Mouse (Mus musculus): Measurements from ENCODE around the gene Krt12. TPM values are rescaled to one million over a fixed set of nuclear protein-coding genes. Genes with fewer than 3 reads are reported as not detected.

Gene Krt12
- not detected in 2 replicates for polyA plus RNA-seq (2014; fragmentation: Nextera tagmentation; extraction: Ambion mirVana)

DNA sequence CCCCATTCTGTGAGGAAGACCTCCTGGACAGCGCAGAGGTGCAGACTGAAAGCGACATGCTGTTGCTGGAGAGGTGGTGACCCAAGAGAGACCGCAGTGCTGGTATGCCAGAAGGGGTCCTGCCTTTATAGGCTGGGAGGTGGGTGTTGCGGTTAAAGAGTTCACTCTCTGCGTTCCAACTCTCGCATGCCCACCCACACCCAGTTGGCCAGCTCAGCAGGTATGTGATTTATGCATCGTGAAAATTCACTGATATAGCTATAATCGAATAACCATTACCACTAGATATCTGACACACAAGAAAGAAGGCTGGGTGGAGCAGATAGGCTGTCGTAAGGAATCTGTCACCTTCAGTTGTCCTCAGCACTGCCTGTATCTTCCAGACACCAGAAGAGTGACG lies at the start of gene Krt12:
TSS of gene Krt12 (minus strand) at position 101 of the 400 bp plus-strand sequence.
- no peak for ATAC-seq (replicated peaks; ENCODE audit: insufficient number of reproducible peaks, low FRiP score, low TSS enrichment)
- Histone ChIP-seq H3K36me3 (ENCODE audit: control insufficient read depth, insufficient read depth, low read length) (no peaks in the 10 kb centered on the region), H3K9me3 (replicated peaks; ENCODE audit: control insufficient read depth, low read length) (no peaks in the 10 kb centered on the region), H3K9ac (ENCODE audit: low read depth, low read length) (no peak within 1 kb of the TSS), H3K27ac (ENCODE audit: low read depth, low read length) (no peak within 1 kb of the TSS), H3K4me3 (ENCODE audit: low read depth, low read length) (no peak within 1 kb of the TSS), H3K4me1 (ENCODE audit: control insufficient read depth, insufficient read depth, low read length) (no peaks in the 10 kb centered on the region), H3K4me2 (no peak within 1 kb of the TSS), H3K27me3 (ENCODE audit: control insufficient read depth, insufficient read depth, low read length) (no peaks in the 10 kb centered on the region)
- 72% methylated on average over 10 of the region's 10 CpGs for WGBS (ENCODE audit: insufficient replicate concordance)

DNA sequence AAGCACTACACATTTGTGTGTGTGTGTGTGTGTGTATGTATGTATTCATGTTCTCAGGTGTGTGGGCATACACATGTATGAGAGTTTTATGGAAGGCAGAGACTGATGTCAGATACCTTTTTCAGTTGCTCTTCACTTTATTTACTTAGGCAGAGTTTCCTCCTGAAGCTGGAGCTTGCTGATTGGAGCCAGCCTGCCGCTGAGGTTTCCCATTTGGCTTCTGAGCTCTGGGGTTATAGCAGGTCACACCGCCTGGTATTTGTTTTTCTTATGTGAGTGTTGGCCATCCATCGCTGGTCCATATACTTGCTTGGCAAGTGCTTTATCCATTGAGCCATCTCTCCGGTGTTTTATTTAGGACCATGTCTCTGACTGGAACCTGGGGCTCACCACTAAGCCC lies 47.2 kb upstream of the Krt12 start:
- no peak overlapping the region for H3K4me3 ChIP-seq (ENCODE audit: low read depth, low read length)
- H3K36me3 ChIP-seq (ENCODE audit: control insufficient read depth, insufficient read depth, low read length): no peaks in the 10 kb centered on the region
- no peaks in the 10 kb centered on the region for H3K27me3 ChIP-seq (ENCODE audit: control insufficient read depth, insufficient read depth, low read length)
- H3K27ac ChIP-seq (ENCODE audit: low read depth, low read length): no peak overlapping the region
- no peaks in the 10 kb centered on the region for H3K4me1 ChIP-seq (ENCODE audit: control insufficient read depth, insufficient read depth, low read length)
- H3K9me3 ChIP-seq (replicated peaks; ENCODE audit: control insufficient read depth, low read length): no peaks in the 10 kb centered on the region
- ATAC-seq (replicated peaks; ENCODE audit: insufficient number of reproducible peaks, low FRiP score, low TSS enrichment): no peak
- no peak overlapping the region for H3K9ac ChIP-seq (ENCODE audit: low read depth, low read length)
- no peak overlapping the region for H3K4me2 ChIP-seq
- 63% methylated on average over 4 of the region's 4 CpGs for WGBS (ENCODE audit: insufficient replicate concordance)

- 75% methylated on average over 11 of the region's 11 CpGs for WGBS (ENCODE audit: insufficient replicate concordance)
- no peaks in the 10 kb centered on the region for H3K9me3 ChIP-seq (replicated peaks; ENCODE audit: control insufficient read depth, low read length)
- no peak for ATAC-seq (replicated peaks; ENCODE audit: insufficient number of reproducible peaks, low FRiP score, low TSS enrichment)
Measured at GRCm38 (mm10) chr11:99468566-99468965, 46.5 kb upstream of the Krt12 start.

GRCm38 (mm10) chr11:99466316-99466715 lies 44.3 kb upstream of the Krt12 start:
- no peaks in the 10 kb centered on the region for H3K36me3 ChIP-seq (ENCODE audit: control insufficient read depth, insufficient read depth, low read length)
- no peaks in the 10 kb centered on the region for H3K9me3 ChIP-seq (replicated peaks; ENCODE audit: control insufficient read depth, low read length)
- 29% methylated on average over 7 of the region's 7 CpGs for WGBS (ENCODE audit: insufficient replicate concordance)
- H3K4me2 ChIP-seq: no peak overlapping the region
- H3K4me1 ChIP-seq (ENCODE audit: control insufficient read depth, insufficient read depth, low read length): no peaks in the 10 kb centered on the region
- no peak overlapping the region for H3K4me3 ChIP-seq (ENCODE audit: low read depth, low read length)
- H3K9ac ChIP-seq (ENCODE audit: low read depth, low read length): no peak overlapping the region
- H3K27me3 ChIP-seq (ENCODE audit: control insufficient read depth, insufficient read depth, low read length): no peaks in the 10 kb centered on the region
- H3K27ac ChIP-seq (ENCODE audit: low read depth, low read length): no peak overlapping the region
- no peak for ATAC-seq (replicated peaks; ENCODE audit: insufficient number of reproducible peaks, low FRiP score, low TSS enrichment)

More at GRCm38 (mm10) chr11:99468566-99468965, 46.5 kb upstream of the Krt12 start:
- no peak overlapping the region for H3K4me2 ChIP-seq
- H3K4me1 ChIP-seq (ENCODE audit: control insufficient read depth, insufficient read depth, low read length): no peaks in the 10 kb centered on the region
- H3K4me3 ChIP-seq (ENCODE audit: low read depth, low read length): no peak overlapping the region
- no peaks in the 10 kb centered on the region for H3K27me3 ChIP-seq (ENCODE audit: control insufficient read depth, insufficient read depth, low read length)
- no peak overlapping the region for H3K27ac ChIP-seq (ENCODE audit: low read depth, low read length)
- no peak overlapping the region for H3K9ac ChIP-seq (ENCODE audit: low read depth, low read length)
- H3K36me3 ChIP-seq (ENCODE audit: control insufficient read depth, insufficient read depth, low read length): no peaks in the 10 kb centered on the region

- Histone ChIP-seq H3K36me3 (ENCODE audit: control insufficient read depth, insufficient read depth, low read length) (no peaks in the 10 kb centered on the region), H3K4me3 (ENCODE audit: low read depth, low read length) (no peak overlapping the region), H3K9me3 (replicated peaks; ENCODE audit: control insufficient read depth, low read length) (no peaks in the 10 kb centered on the region), H3K27me3 (ENCODE audit: control insufficient read depth, insufficient read depth, low read length) (no peaks in the 10 kb centered on the region), H3K27ac (ENCODE audit: low read depth, low read length) (no peak overlapping the region), H3K4me2 (no peak overlapping the region), H3K9ac (ENCODE audit: low read depth, low read length) (no peak overlapping the region), H3K4me1 (ENCODE audit: control insufficient read depth, insufficient read depth, low read length) (no peaks in the 10 kb centered on the region)
- 5% methylated on average over 5 of the region's 5 CpGs for WGBS (ENCODE audit: insufficient replicate concordance)
- no peak for ATAC-seq (replicated peaks; ENCODE audit: insufficient number of reproducible peaks, low FRiP score, low TSS enrichment)
Measured at GRCm38 (mm10) chr11:99464836-99465235, 42.8 kb upstream of the Krt12 start.

- Histone ChIP-seq H3K4me2 (no peak overlapping the region), H3K9me3 (replicated peaks; ENCODE audit: control insufficient read depth, low read length) (no peaks in the 10 kb centered on the region), H3K9ac (ENCODE audit: low read depth, low read length) (no peak overlapping the region), H3K27ac (ENCODE audit: low read depth, low read length) (no peak overlapping the region), H3K4me3 (ENCODE audit: low read depth, low read length) (no peak overlapping the region), H3K36me3 (ENCODE audit: control insufficient read depth, insufficient read depth, low read length) (no peaks in the 10 kb centered on the region), H3K27me3 (ENCODE audit: control insufficient read depth, insufficient read depth, low read length) (no peaks in the 10 kb centered on the region), H3K4me1 (ENCODE audit: control insufficient read depth, insufficient read depth, low read length) (no peaks in the 10 kb centered on the region)
- WGBS (ENCODE audit: insufficient replicate concordance): 8% methylated on average over 8 of the region's 8 CpGs
- no peak for ATAC-seq (replicated peaks; ENCODE audit: insufficient number of reproducible peaks, low FRiP score, low TSS enrichment)
Measured at GRCm38 (mm10) chr11:99463155-99463554, 41.1 kb upstream of the Krt12 start.

GRCm38 (mm10) chr11:99461736-99462135 lies 39.7 kb upstream of the Krt12 start:
- WGBS (ENCODE audit: insufficient replicate concordance): 69% methylated on average over 7 of the region's 7 CpGs
- ATAC-seq (replicated peaks; ENCODE audit: insufficient number of reproducible peaks, low FRiP score, low TSS enrichment): no peak
- H3K4me3 ChIP-seq (ENCODE audit: low read depth, low read length): no peak overlapping the region
- no peak overlapping the region for H3K9ac ChIP-seq (ENCODE audit: low read depth, low read length)
- no peaks in the 10 kb centered on the region for H3K4me1 ChIP-seq (ENCODE audit: control insufficient read depth, insufficient read depth, low read length)
- H3K9me3 ChIP-seq (replicated peaks; ENCODE audit: control insufficient read depth, low read length): no peaks in the 10 kb centered on the region
- no peak overlapping the region for H3K27ac ChIP-seq (ENCODE audit: low read depth, low read length)
- H3K4me2 ChIP-seq: no peak overlapping the region
- H3K36me3 ChIP-seq (ENCODE audit: control insufficient read depth, insufficient read depth, low read length): no peaks in the 10 kb centered on the region
- no peaks in the 10 kb centered on the region for H3K27me3 ChIP-seq (ENCODE audit: control insufficient read depth, insufficient read depth, low read length)

GRCm38 (mm10) chr11:99458887-99459286 lies 36.8 kb upstream of the Krt12 start:
- H3K4me3 ChIP-seq (ENCODE audit: low read depth, low read length): no peak overlapping the region
- no peaks in the 10 kb centered on the region for H3K4me1 ChIP-seq (ENCODE audit: control insufficient read depth, insufficient read depth, low read length)
- H3K36me3 ChIP-seq (ENCODE audit: control insufficient read depth, insufficient read depth, low read length): no peaks in the 10 kb centered on the region
- no peaks in the 10 kb centered on the region for H3K27me3 ChIP-seq (ENCODE audit: control insufficient read depth, insufficient read depth, low read length)
- no peak overlapping the region for H3K4me2 ChIP-seq
- no peak for ATAC-seq (replicated peaks; ENCODE audit: insufficient number of reproducible peaks, low FRiP score, low TSS enrichment)
- H3K27ac ChIP-seq (ENCODE audit: low read depth, low read length): no peak overlapping the region
- no peaks in the 10 kb centered on the region for H3K9me3 ChIP-seq (replicated peaks; ENCODE audit: control insufficient read depth, low read length)
- 57% methylated on average over 7 of the region's 7 CpGs for WGBS (ENCODE audit: insufficient replicate concordance)
- H3K9ac ChIP-seq (ENCODE audit: low read depth, low read length): no peak overlapping the region

DNA sequence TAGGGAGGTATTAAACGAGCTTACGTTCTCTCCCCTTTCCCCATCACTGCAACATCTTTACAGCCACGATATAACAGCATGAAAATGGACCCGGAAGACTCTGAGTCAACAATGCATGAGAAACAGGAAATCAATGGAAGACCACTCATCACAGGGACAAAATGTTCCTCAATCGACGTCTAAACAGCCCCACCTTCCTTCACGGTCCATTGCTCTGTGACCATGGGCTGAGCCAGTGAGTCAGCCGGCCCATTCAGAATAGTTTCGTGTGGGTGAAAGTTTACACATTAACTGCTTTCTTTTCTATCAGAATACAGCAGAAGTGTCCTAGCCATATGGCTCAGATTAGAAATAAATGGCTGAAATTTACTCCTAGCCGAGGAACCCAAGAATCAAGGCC lies 32.7 kb upstream of the Krt12 start:
- no peak for ATAC-seq (replicated peaks; ENCODE audit: insufficient number of reproducible peaks, low FRiP score, low TSS enrichment)
- no peak overlapping the region for H3K4me2 ChIP-seq
- H3K4me1 ChIP-seq (ENCODE audit: control insufficient read depth, insufficient read depth, low read length): no peaks in the 10 kb centered on the region
- H3K9ac ChIP-seq (ENCODE audit: low read depth, low read length): no peak overlapping the region
- no peaks in the 10 kb centered on the region for H3K36me3 ChIP-seq (ENCODE audit: control insufficient read depth, insufficient read depth, low read length)
- H3K27me3 ChIP-seq (ENCODE audit: control insufficient read depth, insufficient read depth, low read length): no peaks in the 10 kb centered on the region
- 73% methylated on average over 10 of the region's 10 CpGs for WGBS (ENCODE audit: insufficient replicate concordance)
- no peak overlapping the region for H3K4me3 ChIP-seq (ENCODE audit: low read depth, low read length)
- H3K27ac ChIP-seq (ENCODE audit: low read depth, low read length): no peak overlapping the region
- no peaks in the 10 kb centered on the region for H3K9me3 ChIP-seq (replicated peaks; ENCODE audit: control insufficient read depth, low read length)

Data from heart, embryonic 11.5 days (tissue).